ENCODE assay signal across 17 mouse cellular contexts in genomic region chr2:46372847-46373461, GRCm38 (mm10).
"Had no signal": no experiment of that assay in that cellular context is flagged by ENCODE, and none has a peak within 500 bp of the region (broad histone marks: within the 10 kb centered on the region; RNA-seq: fewer than 3 reads in every experiment).

No protein-coding gene starts in this region.

- H3K4me3 ChIP-seq: layer of hippocampus, adult 2 months; limb, embryonic 12.5 days; liver, embryonic 13.5 days; lung, embryonic 15.5 days; midbrain, embryonic 13.5 days; neural tube, embryonic 12.5 days had no signal

- H3K4me1 ChIP-seq: limb, embryonic 12.5 days; lung, embryonic 15.5 days; midbrain, embryonic 13.5 days; neural tube, embryonic 12.5 days had no signal

- H3K9me3 ChIP-seq: limb, embryonic 12.5 days; liver, embryonic 13.5 days; lung, embryonic 15.5 days; midbrain, embryonic 13.5 days; neural tube, embryonic 12.5 days had no signal

- H3K4me2 ChIP-seq: limb, embryonic 12.5 days; liver, embryonic 13.5 days; lung, embryonic 15.5 days; midbrain, embryonic 13.5 days; neural tube, embryonic 12.5 days had no signal

- H3K27me3 ChIP-seq: limb, embryonic 12.5 days; liver, embryonic 13.5 days; lung, embryonic 15.5 days; midbrain, embryonic 13.5 days; neural tube, embryonic 12.5 days had no signal

- H3K9ac ChIP-seq: limb, embryonic 12.5 days; liver, embryonic 13.5 days; liver, postnatal 0 days; lung, embryonic 15.5 days; midbrain, embryonic 13.5 days; neural tube, embryonic 12.5 days had no signal

- H3K36me3 ChIP-seq: limb, embryonic 12.5 days; liver, embryonic 13.5 days; lung, embryonic 15.5 days; midbrain, embryonic 13.5 days; neural tube, embryonic 12.5 days had no signal

- DNase-seq: kidney, adult 9 months; kidney, postnatal 4 days; liver; liver, embryonic 13.5 days; liver, postnatal 0 days; lung, postnatal 14 days; retina, postnatal 1 day; right cerebral cortex, postnatal 4 days; spleen, adult 18-20 months; thymus, postnatal 36 days had no signal

- H3K27ac ChIP-seq: kidney, postnatal 0 days; layer of hippocampus, adult 2 months; limb, embryonic 12.5 days; liver, embryonic 13.5 days; lung, embryonic 15.5 days; macrophage; midbrain, embryonic 13.5 days; neural tube, embryonic 12.5 days had no signal
